ENCODE assay signal across 12 mouse cellular contexts in genomic region chr6:52965340-52965739, GRCm38 (mm10).
A peak's percentile ranks its signal among the peaks of the same experiment; 100 is the strongest.
DNase-seq lines count a peak whose midpoint lies in the region; ATAC-seq and TF ChIP-seq lines count a peak whose summit lies in the region.
"Had no signal": no experiment of that assay in that cellular context is flagged by ENCODE, and none has a peak within 500 bp of the region (broad histone marks: within the 10 kb centered on the region; RNA-seq: fewer than 3 reads in every experiment).

No protein-coding gene starts in this region.

- no peak for TF ChIP-seq CTCF in bone marrow, adult 2 months (IDR thresholded peaks at IDR 0.05; ENCODE audit: control insufficient read depth, insufficient read depth, low read length)
- TF ChIP-seq CTCF in small intestine, adult 2 months (IDR thresholded peaks at IDR 0.05; ENCODE audit: extremely low read depth, insufficient read length, insufficient replicate concordance, low read depth, low read length), result no peak

- no peak for ATAC-seq in midbrain, embryonic 11.5 days (ENCODE audit: low FRiP score)
- ATAC-seq in midbrain, embryonic 13.5 days, result no peak
- peak; percentile 77 for ATAC-seq in inflammation-experienced regulatory T-cells, adult 6 months

- no peaks in the 10 kb centered on the region for H3K27me3 ChIP-seq in midbrain, embryonic 11.5 days (ENCODE audit: control insufficient read depth, insufficient read depth, low read length)
- no peaks in the 10 kb centered on the region for H3K27me3 ChIP-seq in midbrain, embryonic 13.5 days
- H3K27me3 ChIP-seq in small intestine, adult 2 months (ENCODE audit: control insufficient read depth, insufficient read depth, low read length), result no peaks in the 10 kb centered on the region
- H3K27me3 ChIP-seq: embryonic facial prominence, embryonic 13.5 days; midbrain, embryonic 12.5 days had no signal

- peak; percentile 82 for DNase-seq in midbrain, embryonic 11.5 days (ENCODE audit: low spot score, missing footprints)
- no peak for DNase-seq in adipocyte (ENCODE audit: low spot score)
- DNase-seq in ovary, postnatal 14 days (ENCODE audit: low spot score), result no peak
- DNase-seq in lung, postnatal 25 days (ENCODE audit: low spot score), result no peak
- DNase-seq: gastrocnemius, postnatal 10 days had no signal

- H3K27ac ChIP-seq in midbrain, embryonic 11.5 days (ENCODE audit: low read depth, low read length), result no peak overlapping the region
- no peak overlapping the region for H3K27ac ChIP-seq in midbrain, embryonic 13.5 days
- peak overlapping the region; percentile 86 for H3K27ac ChIP-seq in bone marrow, adult 2 months (ENCODE audit: control insufficient read depth, insufficient read depth, low read depth, low read length, poor library complexity)
- peak overlapping the region; percentile 68 for H3K27ac ChIP-seq in small intestine, adult 2 months (ENCODE audit: insufficient read depth, low read depth, low read length)
- H3K27ac ChIP-seq: embryonic facial prominence, embryonic 13.5 days; kidney, postnatal 0 days; midbrain, embryonic 12.5 days had no signal

- no peaks in the 10 kb centered on the region for H3K9me3 ChIP-seq in midbrain, embryonic 11.5 days (ENCODE audit: control insufficient read depth, low read length)
- H3K9me3 ChIP-seq in midbrain, embryonic 13.5 days, result no peaks in the 10 kb centered on the region
- H3K9me3 ChIP-seq: embryonic facial prominence, embryonic 13.5 days; midbrain, embryonic 12.5 days had no signal

- 59% methylated on average over 7 of the region's 7 CpGs for WGBS in midbrain, embryonic 11.5 days
- 70% methylated on average over 7 of the region's 7 CpGs for WGBS in midbrain, embryonic 13.5 days
- 15% methylated on average over 7 of the region's 7 CpGs for WGBS in bone marrow, adult 2 months
- WGBS in small intestine, adult 2 months, result 62% methylated on average over 7 of the region's 7 CpGs

- TF ChIP-seq POLR2A in bone marrow, adult 2 months (IDR thresholded peaks at IDR 0.05; ENCODE audit: borderline replicate concordance, control insufficient read depth, low read depth, low read length), result no peak
- no peak for TF ChIP-seq POLR2A in small intestine, adult 2 months (IDR thresholded peaks at IDR 0.05; ENCODE audit: low read depth, low read length)

- H3K9ac ChIP-seq in midbrain, embryonic 11.5 days (ENCODE audit: low read length), result no peak overlapping the region
- H3K9ac ChIP-seq in midbrain, embryonic 13.5 days (replicated peaks), result no peak overlapping the region
- H3K9ac ChIP-seq: embryonic facial prominence, embryonic 13.5 days; midbrain, embryonic 12.5 days had no signal

- H3K4me1 ChIP-seq in midbrain, embryonic 11.5 days (ENCODE audit: control insufficient read depth, insufficient read depth, low read length), result no peaks in the 10 kb centered on the region
- H3K4me1 ChIP-seq in midbrain, embryonic 13.5 days (replicated peaks), result peaks cover 25% of the 10 kb centered on the region
- peaks cover 5% of the 10 kb centered on the region for H3K4me1 ChIP-seq in bone marrow, adult 2 months (ENCODE audit: control insufficient read depth, insufficient read depth, low read length)
- H3K4me1 ChIP-seq in small intestine, adult 2 months (ENCODE audit: control insufficient read depth, insufficient read depth, insufficient read length, low read length), result peaks cover 9% of the 10 kb centered on the region

- H3K36me3 ChIP-seq in midbrain, embryonic 11.5 days (ENCODE audit: control insufficient read depth, insufficient read depth, low read length), result no peaks in the 10 kb centered on the region
- H3K36me3 ChIP-seq in midbrain, embryonic 13.5 days, result no peaks in the 10 kb centered on the region
- H3K36me3 ChIP-seq in small intestine, adult 2 months (ENCODE audit: control insufficient read depth, insufficient read depth, low read length), result no peaks in the 10 kb centered on the region
- H3K36me3 ChIP-seq: embryonic facial prominence, embryonic 13.5 days; midbrain, embryonic 12.5 days had no signal

- H3K4me2 ChIP-seq in midbrain, embryonic 11.5 days, result no peak overlapping the region
- no peak overlapping the region for H3K4me2 ChIP-seq in midbrain, embryonic 13.5 days (replicated peaks)
- H3K4me2 ChIP-seq: embryonic facial prominence, embryonic 13.5 days; midbrain, embryonic 12.5 days had no signal

- no peak overlapping the region for H3K4me3 ChIP-seq in midbrain, embryonic 11.5 days (ENCODE audit: low read depth, low read length)
- H3K4me3 ChIP-seq in midbrain, embryonic 13.5 days (replicated peaks), result no peak overlapping the region
- H3K4me3 ChIP-seq in bone marrow, adult 2 months (replicated peaks; ENCODE audit: control insufficient read depth, low read depth, low read length), result no peak overlapping the region
- H3K4me3 ChIP-seq in small intestine, adult 2 months (ENCODE audit: low read depth, low read length), result no peak overlapping the region
- H3K4me3 ChIP-seq: embryonic facial prominence, embryonic 13.5 days; midbrain, embryonic 12.5 days had no signal

Comparison
In these comparisons a context has a peak if more than half of its experiments do, and no peak if none do; other contexts are left out.
1. H3K27ac ChIP-seq: peak in bone marrow, adult 2 months (single experiment) and small intestine, adult 2 months (single experiment); none in midbrain, embryonic 11.5 days (single experiment) and midbrain, embryonic 13.5 days (single experiment).